Mouse (Mus musculus): ENCODE data around the gene Gclc.

GRCm38 (mm10) chr9:77716009-77716408, 38.3 kb upstream of the Gclc start:
- TF ChIP-seq POLR2A (IDR thresholded peaks at IDR 0.05; ENCODE audit: low read depth, low read length) (no peak), CTCF (IDR thresholded peaks at IDR 0.05; ENCODE audit: extremely low read depth, insufficient read length, insufficient replicate concordance, low read depth, low read length) (no peak)

Data from small intestine, adult 2 months (tissue).